Mouse (Mus musculus): ENCODE results near the gene Klhdc1. TPM values are rescaled to one million over a fixed set of nuclear protein-coding genes. Genes with fewer than 3 reads are reported as not detected.

The Klhdc1 gene
- polyA plus RNA-seq, 1 experiment from 2014 or later, result 14.9 TPM

DNA sequence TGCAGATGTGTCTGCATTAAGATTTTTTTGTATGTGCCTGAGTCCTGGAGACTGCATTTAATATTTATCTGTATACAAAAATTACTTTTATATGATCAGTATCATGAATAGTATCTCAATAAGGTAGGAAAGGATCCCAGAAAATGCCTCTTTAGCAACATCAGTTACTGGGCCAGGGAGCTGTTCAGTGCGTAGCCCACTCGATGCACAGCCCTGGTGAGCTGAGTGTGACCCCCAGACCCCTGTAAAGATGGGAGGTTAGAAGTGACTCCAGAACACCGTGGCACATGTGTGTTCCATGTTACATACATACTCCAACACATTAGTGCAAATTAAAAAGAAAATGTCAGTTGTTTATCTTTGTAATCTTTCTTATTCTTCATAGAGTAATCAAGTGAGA, 58.9 kb downstream of the Klhdc1 start:
- Histone ChIP-seq H3K9ac (replicated peaks) (no peak overlapping the region), H3K4me2 (no peak overlapping the region), H3K4me1 (peaks cover 28% of the 10 kb centered on the region), H3K27me3 (replicated peaks) (no peaks in the 10 kb centered on the region), H3K9me3 (replicated peaks) (no peaks in the 10 kb centered on the region), H3K27ac (replicated peaks) (no peak overlapping the region), H3K36me3 (peaks cover 39% of the 10 kb centered on the region), H3K4me3 (replicated peaks) (no peak overlapping the region)
- ATAC-seq (ENCODE audit: low FRiP score), result no peak
- WGBS, result 94% methylated on average over 3 of the region's 3 CpGs

DNA sequence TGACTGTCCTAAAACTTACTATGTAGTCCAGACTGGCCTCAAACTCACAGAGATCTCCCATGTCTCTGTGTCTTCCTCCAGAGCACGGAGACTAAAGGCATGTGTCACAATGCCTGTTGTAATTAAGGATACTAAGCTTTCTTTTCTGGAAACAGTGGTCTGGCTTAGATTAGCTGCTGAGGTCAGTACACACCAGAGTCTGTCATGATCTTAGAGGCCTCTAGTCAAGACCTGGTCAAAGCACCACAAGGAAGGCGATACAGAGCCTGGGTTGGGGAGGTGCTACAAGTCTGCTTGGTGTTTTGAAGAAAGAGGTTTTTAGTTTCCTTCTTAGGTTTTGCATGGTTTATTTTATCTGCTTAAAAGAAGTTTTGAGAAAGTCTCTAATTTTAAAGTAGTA, 59.4 kb downstream of the Klhdc1 start:
- ATAC-seq (ENCODE audit: low FRiP score), result no peak

DNA sequence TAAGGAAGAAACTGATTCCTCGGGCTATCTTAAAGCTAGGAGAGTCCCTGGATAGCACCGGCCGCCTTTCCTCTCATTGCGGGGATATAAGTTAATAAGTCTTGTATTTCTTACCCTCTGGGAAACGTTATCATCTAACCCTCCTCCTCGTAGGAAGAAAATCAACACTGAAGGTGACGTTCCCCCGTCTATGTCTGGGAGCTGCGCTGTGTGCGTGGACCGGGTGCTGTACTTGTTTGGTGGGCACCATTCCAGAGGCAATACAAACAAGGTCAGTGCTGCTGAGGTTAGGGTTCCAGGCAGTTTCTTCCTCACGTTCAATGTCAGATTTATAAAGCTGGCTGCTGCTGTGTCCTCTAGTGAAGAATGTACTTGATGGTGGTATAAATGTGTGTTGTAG, 61.2 kb downstream of the Klhdc1 start:
- Histone ChIP-seq H3K36me3 (peaks cover 61% of the 10 kb centered on the region), H3K4me1 (peaks cover 21% of the 10 kb centered on the region), H3K4me3 (replicated peaks) (no peak overlapping the region), H3K4me2 (no peak overlapping the region), H3K27ac (replicated peaks) (no peak overlapping the region), H3K27me3 (replicated peaks) (no peaks in the 10 kb centered on the region), H3K9me3 (replicated peaks) (no peaks in the 10 kb centered on the region), H3K9ac (replicated peaks) (no peak overlapping the region)
- ATAC-seq (ENCODE audit: low FRiP score), result no peak
- WGBS, result 96% methylated on average over 12 of the region's 12 CpGs

More for the DNA sequence above, 59.4 kb downstream of the Klhdc1 start:
- WGBS, result 97% methylated on average over 2 of the region's 2 CpGs
- H3K9me3 ChIP-seq (replicated peaks), result no peaks in the 10 kb centered on the region
- H3K4me1 ChIP-seq, result peaks cover 28% of the 10 kb centered on the region
- no peaks in the 10 kb centered on the region for H3K27me3 ChIP-seq (replicated peaks)
- no peak overlapping the region for H3K4me2 ChIP-seq
- H3K36me3 ChIP-seq, result peaks cover 45% of the 10 kb centered on the region
- H3K4me3 ChIP-seq (replicated peaks), result no peak overlapping the region
- no peak overlapping the region for H3K9ac ChIP-seq (replicated peaks)
- no peak overlapping the region for H3K27ac ChIP-seq (replicated peaks)

DNA sequence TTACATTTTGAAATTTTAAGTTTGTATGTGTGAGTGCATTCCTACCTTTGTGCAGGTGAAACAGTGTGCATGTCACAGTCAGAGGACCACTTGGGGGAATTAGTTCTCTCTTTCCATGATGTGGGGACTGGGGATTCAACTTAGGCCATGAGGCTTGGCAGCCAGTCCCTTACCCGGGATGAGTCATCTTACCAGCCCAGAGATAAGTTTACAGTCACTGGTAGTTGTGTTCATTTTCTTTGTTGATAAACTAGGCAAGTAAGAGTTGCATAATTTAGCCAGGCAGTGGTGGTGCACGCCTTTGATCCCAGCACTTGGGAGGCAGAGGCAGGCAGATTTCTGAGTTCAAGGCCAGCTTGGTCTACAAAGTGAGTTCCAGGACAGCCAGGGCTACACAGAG, 63.1 kb downstream of the Klhdc1 start:
- Histone ChIP-seq H3K27ac (replicated peaks) (no peak overlapping the region), H3K4me2 (no peak overlapping the region), H3K27me3 (replicated peaks) (no peaks in the 10 kb centered on the region), H3K4me3 (replicated peaks) (no peak overlapping the region), H3K9ac (replicated peaks) (no peak overlapping the region), H3K4me1 (peaks cover 6% of the 10 kb centered on the region), H3K36me3 (peaks cover 80% of the 10 kb centered on the region), H3K9me3 (replicated peaks) (no peaks in the 10 kb centered on the region)
- WGBS, result 95% methylated on average over 2 of the region's 2 CpGs
- ATAC-seq (ENCODE audit: low FRiP score), result no peak

DNA sequence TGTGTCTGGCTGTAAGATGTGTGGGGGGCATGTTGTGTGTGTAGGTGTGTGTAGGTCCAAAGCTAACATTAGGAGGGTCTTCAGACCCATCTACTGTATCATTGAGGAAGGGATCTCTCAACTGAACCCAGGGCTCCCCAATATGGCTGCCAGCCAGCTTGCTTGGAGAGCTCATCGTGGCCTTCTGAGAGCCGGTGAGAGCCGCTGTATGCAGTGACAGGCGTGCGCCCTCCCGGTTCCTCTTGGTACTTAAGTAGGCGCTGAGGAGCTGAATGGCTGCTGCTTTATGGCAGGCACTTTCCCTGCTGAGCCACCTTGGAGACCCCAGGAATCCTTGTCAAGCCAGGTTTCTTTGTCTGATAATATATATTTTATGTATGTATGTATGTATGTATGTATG, 65.4 kb downstream of the Klhdc1 start:
- 90% methylated on average over 7 of the region's 7 CpGs for WGBS
- Histone ChIP-seq H3K4me2 (no peak overlapping the region), H3K4me1 (no peaks in the 10 kb centered on the region), H3K27me3 (replicated peaks) (no peaks in the 10 kb centered on the region), H3K36me3 (peaks cover 92% of the 10 kb centered on the region), H3K27ac (replicated peaks) (no peak overlapping the region), H3K9me3 (replicated peaks) (no peaks in the 10 kb centered on the region), H3K4me3 (replicated peaks) (no peak overlapping the region), H3K9ac (replicated peaks) (no peak overlapping the region)
- ATAC-seq (ENCODE audit: low FRiP score), result no peak

DNA sequence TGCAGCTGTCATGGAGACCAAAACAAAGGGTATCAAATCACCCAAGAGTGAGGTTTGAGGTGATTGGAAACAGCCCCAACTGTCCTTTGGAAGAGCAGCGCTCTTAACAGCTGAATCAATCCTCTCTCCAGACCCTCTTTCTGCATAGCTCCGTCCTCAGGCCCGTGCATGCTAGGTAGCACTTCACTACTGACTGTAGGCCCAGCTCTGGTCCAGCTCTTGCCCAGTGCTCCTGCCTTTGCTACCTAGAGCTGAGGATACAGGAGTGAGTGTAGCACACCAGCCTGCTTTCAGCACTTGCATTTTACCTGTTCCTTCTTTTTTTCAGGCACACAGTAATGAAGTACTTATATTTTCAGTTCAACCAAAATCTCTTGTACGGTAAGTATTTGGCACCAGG, 68.7 kb downstream of the Klhdc1 start:
- H3K27ac ChIP-seq (replicated peaks), result no peak overlapping the region
- no peak for ATAC-seq (ENCODE audit: low FRiP score)
- WGBS, result 100% methylated on average over 4 of the region's 4 CpGs
- H3K4me1 ChIP-seq, result no peaks in the 10 kb centered on the region
- no peaks in the 10 kb centered on the region for H3K27me3 ChIP-seq (replicated peaks)
- H3K9ac ChIP-seq (replicated peaks), result no peak overlapping the region
- H3K9me3 ChIP-seq (replicated peaks), result no peaks in the 10 kb centered on the region
- H3K4me3 ChIP-seq (replicated peaks), result no peak overlapping the region
- peaks cover 83% of the 10 kb centered on the region for H3K36me3 ChIP-seq
- no peak overlapping the region for H3K4me2 ChIP-seq

DNA sequence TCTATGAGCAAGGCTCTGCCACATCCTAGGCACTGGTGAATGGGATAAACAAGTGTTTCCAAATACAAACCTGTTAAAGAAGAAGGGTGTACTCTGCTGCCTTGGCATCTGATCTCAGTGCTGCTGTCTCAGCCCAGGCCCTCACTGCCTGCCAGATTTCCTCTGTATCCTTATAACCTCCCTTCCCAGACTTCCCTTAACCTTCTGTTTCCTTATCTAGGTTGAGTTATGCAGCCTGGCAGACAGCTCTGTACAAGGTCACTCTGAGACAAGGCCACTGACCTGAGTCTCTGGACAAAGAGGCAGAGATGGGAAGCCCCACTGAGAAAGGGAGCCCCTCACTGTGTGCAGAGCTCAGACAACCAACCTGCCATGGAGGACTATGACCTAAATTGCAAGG, 77.5 kb downstream of the Klhdc1 start:
- H3K9me3 ChIP-seq (replicated peaks), result no peaks in the 10 kb centered on the region
- no peak overlapping the region for H3K27ac ChIP-seq (replicated peaks)
- H3K9ac ChIP-seq (replicated peaks), result no peak overlapping the region
- no peak overlapping the region for H3K4me2 ChIP-seq
- no peak overlapping the region for H3K4me3 ChIP-seq (replicated peaks)
- H3K27me3 ChIP-seq (replicated peaks), result no peaks in the 10 kb centered on the region
- no peaks in the 10 kb centered on the region for H3K4me1 ChIP-seq
- ATAC-seq (ENCODE audit: low FRiP score), result no peak
- peaks cover 66% of the 10 kb centered on the region for H3K36me3 ChIP-seq

DNA sequence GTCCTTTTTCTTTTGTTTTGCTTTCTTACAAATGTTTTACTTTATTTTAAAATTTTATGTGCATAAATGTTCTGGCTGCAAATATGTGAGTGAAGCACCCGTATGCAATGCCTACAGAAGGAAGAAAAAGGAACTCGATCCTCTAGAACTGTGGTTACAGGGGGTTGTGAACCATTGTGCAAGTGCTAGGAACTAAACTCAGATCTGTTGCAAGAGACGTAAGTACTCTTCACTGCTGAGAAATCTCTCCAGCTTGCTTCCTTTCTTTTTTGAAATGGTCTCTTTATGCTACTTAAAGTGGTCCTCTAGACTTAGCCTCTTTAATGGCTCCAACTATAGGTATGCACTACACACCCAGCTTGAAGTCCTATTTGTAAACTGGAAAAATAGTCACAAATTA, 90.2 kb downstream of the Klhdc1 start:
- H3K4me1 ChIP-seq, result no peaks in the 10 kb centered on the region
- no peak overlapping the region for H3K9ac ChIP-seq (replicated peaks)
- WGBS, result 91% methylated on average over 3 of the region's 3 CpGs
- H3K27ac ChIP-seq (replicated peaks), result no peak overlapping the region
- peaks cover 51% of the 10 kb centered on the region for H3K36me3 ChIP-seq
- no peaks in the 10 kb centered on the region for H3K9me3 ChIP-seq (replicated peaks)
- H3K4me2 ChIP-seq, result no peak overlapping the region
- no peaks in the 10 kb centered on the region for H3K27me3 ChIP-seq (replicated peaks)
- no peak overlapping the region for H3K4me3 ChIP-seq (replicated peaks)
- no peak for ATAC-seq (ENCODE audit: low FRiP score)

DNA sequence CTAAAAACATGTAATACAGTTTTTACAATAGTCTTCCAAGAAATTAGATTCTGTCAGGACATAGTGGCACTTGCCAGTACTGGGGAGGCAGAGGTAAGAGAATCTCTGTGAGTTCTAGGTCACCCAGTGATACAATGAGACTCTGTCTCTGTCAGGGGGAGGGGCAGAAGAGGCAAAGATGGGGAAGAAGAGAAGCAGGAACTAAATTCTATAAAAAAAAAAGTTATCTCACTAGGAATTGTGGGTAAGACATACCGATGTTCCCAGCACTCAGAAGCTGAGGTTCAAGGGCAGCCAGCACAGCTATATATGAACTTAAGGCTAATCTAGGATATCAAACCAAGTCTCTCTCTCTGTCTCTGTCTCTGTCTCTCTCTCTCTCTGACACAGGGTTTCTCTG, 91.2 kb downstream of the Klhdc1 start:
- Histone ChIP-seq H3K4me1 (no peaks in the 10 kb centered on the region), H3K4me2 (no peak overlapping the region), H3K36me3 (peaks cover 54% of the 10 kb centered on the region), H3K9ac (replicated peaks) (no peak overlapping the region), H3K9me3 (replicated peaks) (no peaks in the 10 kb centered on the region), H3K4me3 (replicated peaks) (no peak overlapping the region), H3K27ac (replicated peaks) (no peak overlapping the region), H3K27me3 (replicated peaks) (no peaks in the 10 kb centered on the region)
- 91% methylated on average over 1 of the region's 1 CpGs for WGBS
- ATAC-seq (ENCODE audit: low FRiP score), result no peak

DNA sequence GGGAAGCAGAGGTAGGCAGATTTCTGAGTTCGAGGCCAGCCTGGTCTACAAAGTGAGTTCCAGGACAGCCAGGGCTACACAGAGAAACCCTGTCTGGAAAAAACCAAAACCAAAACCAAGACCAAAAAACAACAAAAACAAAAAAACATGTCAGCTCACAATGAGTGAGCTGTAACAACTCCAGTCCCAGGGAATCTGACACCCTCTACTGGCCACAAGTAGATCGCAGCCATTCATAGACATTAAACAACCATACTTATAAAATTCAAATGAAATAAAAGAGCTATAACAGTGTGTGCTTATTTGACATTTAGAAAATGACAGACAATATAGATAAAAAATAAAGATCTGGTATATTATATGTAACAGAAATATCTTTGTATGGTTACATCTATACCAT, 92.6 kb downstream of the Klhdc1 start:
- H3K4me2 ChIP-seq, result no peak overlapping the region
- peaks cover 56% of the 10 kb centered on the region for H3K36me3 ChIP-seq
- H3K9ac ChIP-seq (replicated peaks), result no peak overlapping the region
- WGBS, result 90% methylated on average over 2 of the region's 2 CpGs
- no peaks in the 10 kb centered on the region for H3K4me1 ChIP-seq
- no peak for ATAC-seq (ENCODE audit: low FRiP score)
- no peaks in the 10 kb centered on the region for H3K9me3 ChIP-seq (replicated peaks)
- no peaks in the 10 kb centered on the region for H3K27me3 ChIP-seq (replicated peaks)
- H3K4me3 ChIP-seq (replicated peaks), result no peak overlapping the region
- no peak overlapping the region for H3K27ac ChIP-seq (replicated peaks)

Other genes with a start within 250 kb of the Klhdc1 start
- 1,119 and 1,180 TPM in 2 replicates for gene Rps29, start 82.0 kb upstream of the Klhdc1 start, polyA plus RNA-seq (2015; fragmentation: Nextera tagmentation; extraction: Ambion mirVana)
- 4.1 and 7.0 TPM in 2 replicates for gene Lrr1, start 72.4 kb upstream of the Klhdc1 start, polyA plus RNA-seq (2015; fragmentation: Nextera tagmentation; extraction: Ambion mirVana)
- gene Rpl36al, start 57.1 kb upstream of the Klhdc1 start, polyA plus RNA-seq (2015; fragmentation: Nextera tagmentation; extraction: Ambion mirVana), result 405 and 435 TPM in 2 replicates
- 40.7 and 42.8 TPM in 2 replicates for gene Mgat2, start 57.0 kb upstream of the Klhdc1 start, polyA plus RNA-seq (2015; fragmentation: Nextera tagmentation; extraction: Ambion mirVana)
- 9.4 and 18.8 TPM in 2 replicates for gene Gm49383, start 44.1 kb upstream of the Klhdc1 start, polyA plus RNA-seq (2015; fragmentation: Nextera tagmentation; extraction: Ambion mirVana)
- 7.7 and 8.4 TPM in 2 replicates for gene Dnaaf2, start 42.7 kb upstream of the Klhdc1 start, polyA plus RNA-seq (2015; fragmentation: Nextera tagmentation; extraction: Ambion mirVana)
- 9.5 and 13.7 TPM in 2 replicates for gene Gm49384, start 36.9 kb upstream of the Klhdc1 start, polyA plus RNA-seq (2015; fragmentation: Nextera tagmentation; extraction: Ambion mirVana)
- gene Pole2, start 13.0 kb upstream of the Klhdc1 start, polyA plus RNA-seq (2015; fragmentation: Nextera tagmentation; extraction: Ambion mirVana), result 4.4 and 9.6 TPM in 2 replicates
- gene Klhdc2, start 55.5 kb downstream of the Klhdc1 start, polyA plus RNA-seq (2015; fragmentation: Nextera tagmentation; extraction: Ambion mirVana), result 231 and 265 TPM in 2 replicates
- 89.8 and 91.1 TPM in 2 replicates for gene Nemf, start 116.0 kb downstream of the Klhdc1 start, polyA plus RNA-seq (2015; fragmentation: Nextera tagmentation; extraction: Ambion mirVana)
- gene Arf6, start 131.0 kb downstream of the Klhdc1 start, polyA plus RNA-seq (2015; fragmentation: Nextera tagmentation; extraction: Ambion mirVana), result 28.3 and 33.5 TPM in 2 replicates
- 0.82 and 0.87 TPM in 2 replicates for gene Gm9887, start 131.3 kb downstream of the Klhdc1 start, polyA plus RNA-seq (2015; fragmentation: Nextera tagmentation; extraction: Ambion mirVana)